Mouse (Mus musculus): ENCODE measurements around the gene Ltbr. TPM values are rescaled to one million over a fixed set of nuclear protein-coding genes. Genes with fewer than 3 reads are reported as not detected.

Ltbr gene
- polyA plus RNA-seq (2016; fragmentation: Nextera tagmentation; extraction: Ambion mirVana), result 12.7 and 14.0 TPM in 2 replicates

DNA sequence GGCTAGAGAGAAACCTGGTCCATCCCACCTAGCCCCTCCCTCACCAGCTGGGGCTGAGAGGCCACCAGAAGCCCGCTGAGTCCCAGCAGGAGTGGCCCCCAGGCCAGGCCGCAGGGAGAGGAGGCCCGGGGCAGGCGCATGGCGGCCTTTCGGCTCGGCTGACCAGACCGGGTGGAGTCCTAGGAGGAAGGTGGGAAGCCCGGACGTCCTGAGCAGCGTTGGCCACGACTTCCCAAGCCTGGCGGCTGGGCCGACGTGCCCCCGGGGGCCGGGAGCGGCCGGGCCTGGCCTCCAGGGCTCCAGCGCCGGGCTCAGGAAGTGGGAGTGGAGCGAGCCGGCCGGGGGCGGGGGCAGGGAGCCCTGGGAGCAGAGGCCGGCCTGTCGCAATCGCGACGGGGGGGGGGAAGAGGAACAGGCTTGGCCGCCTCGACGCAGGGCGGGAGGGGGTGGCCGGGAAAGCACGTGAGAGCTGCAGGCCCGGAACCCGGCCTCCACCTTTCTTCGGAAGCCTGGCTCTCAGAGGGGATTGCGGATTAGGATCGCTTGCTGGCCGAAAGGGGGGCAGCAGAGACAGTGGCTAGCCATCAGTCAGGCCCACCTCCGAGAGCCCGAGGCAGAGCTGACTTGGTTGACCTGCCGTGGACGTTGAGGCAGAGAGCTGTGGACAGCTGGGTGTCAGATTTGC, at the start of gene Ltbr:
Gene Ltbr (minus strand): TSS at position 340 of the 685 bp plus-strand sequence.
- peak within 1 kb of the TSS; percentile 39 for H3K4me3 ChIP-seq (replicated peaks)
- ATAC-seq (ENCODE audit: low FRiP score), result peak; percentile 61
- 4% methylated on average over 41 of the region's 46 CpGs for WGBS
- no peaks in the 10 kb centered on the region for H3K9me3 ChIP-seq
- peaks cover 23% of the 10 kb centered on the region for H3K27me3 ChIP-seq
- peak within 1 kb of the TSS; percentile 69 for H3K4me2 ChIP-seq
- peaks cover 34% of the 10 kb centered on the region for H3K4me1 ChIP-seq
- no peaks in the 10 kb centered on the region for H3K36me3 ChIP-seq (replicated peaks)
- H3K27ac ChIP-seq, result 0 out of 2 replicates have a peak within 1 kb of the TSS, but pooled peaks have one; percentile 8
- H3K9ac ChIP-seq, result peak within 1 kb of the TSS; percentile 63

- H3K36me3 ChIP-seq (replicated peaks), result no peaks in the 10 kb centered on the region; the same call in 1 of the 2 replicates
- WGBS, result 19% methylated on average over 15 of the region's 15 CpGs
These were observed 49.3 kb upstream of the Ltbr start for GRCm38 (mm10) chr6:125363021-125363420.

GRCm38 (mm10) chr6:125361467-125362291, 48.0 kb upstream of the Ltbr start:
- Histone ChIP-seq H3K4me3 (replicated peaks) (peak overlapping the region; percentile 25), H3K27ac (no peak overlapping the region), H3K36me3 (replicated peaks) (peaks cover 6% of the 10 kb centered on the region; the same call in 1 of the 2 replicates), H3K4me1 (peaks cover 28% of the 10 kb centered on the region), H3K27me3 (peaks cover 62% of the 10 kb centered on the region), H3K9me3 (no peaks in the 10 kb centered on the region), H3K9ac (peak overlapping the region; percentile 36; the same call in 1 of the 2 replicates), H3K4me2 (peak overlapping the region; percentile 49)
- WGBS, result 7% methylated on average over 38 of the region's 38 CpGs
- peak; percentile 44 for ATAC-seq (ENCODE audit: low FRiP score)

More at GRCm38 (mm10) chr6:125363021-125363420, 49.3 kb upstream of the Ltbr start:
- peaks cover 62% of the 10 kb centered on the region for H3K27me3 ChIP-seq
- H3K4me1 ChIP-seq, result peaks cover 31% of the 10 kb centered on the region
- no peak overlapping the region; the same call in 1 of the 2 replicates for H3K4me3 ChIP-seq (replicated peaks)
- no peak for ATAC-seq (ENCODE audit: low FRiP score)
- no peak overlapping the region for H3K9ac ChIP-seq
- no peak overlapping the region for H3K27ac ChIP-seq
- H3K9me3 ChIP-seq, result no peaks in the 10 kb centered on the region
- peak overlapping the region; percentile 24 for H3K4me2 ChIP-seq

- WGBS, result 44% methylated on average over 9 of the region's 9 CpGs
- peaks cover 28% of the 10 kb centered on the region for H3K4me1 ChIP-seq
- no peak overlapping the region for H3K4me2 ChIP-seq
- no peak overlapping the region for H3K27ac ChIP-seq
- H3K36me3 ChIP-seq (replicated peaks), result peaks cover 6% of the 10 kb centered on the region; the same call in 1 of the 2 replicates
- H3K27me3 ChIP-seq, result peaks cover 56% of the 10 kb centered on the region
- H3K9ac ChIP-seq, result no peak overlapping the region
- H3K4me3 ChIP-seq (replicated peaks), result no peak overlapping the region
- H3K9me3 ChIP-seq, result no peaks in the 10 kb centered on the region
- ATAC-seq (ENCODE audit: low FRiP score), result no peak
These were observed 47.2 kb upstream of the Ltbr start for GRCm38 (mm10) chr6:125360846-125361245.

GRCm38 (mm10) chr6:125359999-125360398, 46.3 kb upstream of the Ltbr start:
- ATAC-seq (ENCODE audit: low FRiP score), result no peak
- Histone ChIP-seq H3K27me3 (peaks cover 52% of the 10 kb centered on the region), H3K4me3 (replicated peaks) (no peak overlapping the region), H3K9me3 (no peaks in the 10 kb centered on the region), H3K9ac (no peak overlapping the region), H3K36me3 (replicated peaks) (peaks cover 6% of the 10 kb centered on the region; the same call in 1 of the 2 replicates), H3K27ac (no peak overlapping the region), H3K4me2 (no peak overlapping the region), H3K4me1 (peaks cover 37% of the 10 kb centered on the region)
- 67% methylated on average over 9 of the region's 9 CpGs for WGBS

DNA sequence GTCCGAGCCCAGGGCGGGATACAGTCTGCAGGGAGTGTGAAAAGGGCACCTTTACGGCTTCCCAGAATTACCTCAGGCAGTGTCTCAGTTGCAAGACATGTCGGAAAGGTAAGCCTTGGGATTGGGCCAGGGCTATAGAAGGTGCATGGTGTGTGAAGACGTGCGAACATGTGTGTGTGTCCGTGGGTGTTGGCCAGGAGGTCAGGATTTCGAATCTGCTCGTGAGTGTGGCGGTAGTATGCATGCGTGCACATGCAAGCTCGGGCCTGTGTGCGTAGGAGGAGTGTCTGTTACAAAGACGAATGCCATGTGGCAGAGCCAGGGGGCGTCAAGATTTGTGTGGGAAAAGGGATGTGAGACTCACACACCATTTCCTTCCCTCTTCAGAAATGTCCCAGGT, 43.6 kb upstream of the Ltbr start:
- no peak for ATAC-seq (ENCODE audit: low FRiP score)
- 87% methylated on average over 15 of the region's 15 CpGs for WGBS
- Histone ChIP-seq H3K27me3 (peaks cover 25% of the 10 kb centered on the region), H3K4me3 (replicated peaks) (no peak overlapping the region), H3K9me3 (no peaks in the 10 kb centered on the region), H3K27ac (no peak overlapping the region), H3K36me3 (replicated peaks) (peaks cover 6% of the 10 kb centered on the region; the same call in 1 of the 2 replicates), H3K4me1 (peaks cover 28% of the 10 kb centered on the region), H3K4me2 (no peak overlapping the region), H3K9ac (no peak overlapping the region)

- WGBS, result 54% methylated on average over 8 of the region's 8 CpGs
- no peak for ATAC-seq (ENCODE audit: low FRiP score)
- Histone ChIP-seq H3K27me3 (peaks cover 14% of the 10 kb centered on the region), H3K4me2 (no peak overlapping the region), H3K9me3 (no peaks in the 10 kb centered on the region), H3K4me3 (replicated peaks) (no peak overlapping the region), H3K36me3 (replicated peaks) (peaks cover 6% of the 10 kb centered on the region; the same call in 1 of the 2 replicates), H3K27ac (no peak overlapping the region), H3K4me1 (peaks cover 21% of the 10 kb centered on the region), H3K9ac (no peak overlapping the region)
These were observed 42.6 kb upstream of the Ltbr start for GRCm38 (mm10) chr6:125356264-125356663.

GRCm38 (mm10) chr6:125355197-125355741, 41.6 kb upstream of the Ltbr start:
- WGBS, result 9% methylated on average over 10 of the region's 10 CpGs
- Histone ChIP-seq H3K27ac (0 out of 2 replicates have a peak overlapping the region, but pooled peaks have one; percentile 2), H3K9me3 (no peaks in the 10 kb centered on the region), H3K27me3 (peaks cover 8% of the 10 kb centered on the region; the same call in 1 of the 2 replicates), H3K36me3 (replicated peaks) (peaks cover 6% of the 10 kb centered on the region; the same call in 1 of the 2 replicates), H3K9ac (no peak overlapping the region), H3K4me1 (peaks cover 25% of the 10 kb centered on the region), H3K4me2 (peak overlapping the region; percentile 30; the same call in 1 of the 2 replicates), H3K4me3 (replicated peaks) (0 out of 2 replicates have a peak overlapping the region, but pooled peaks have one; percentile 8)
- ATAC-seq (ENCODE audit: low FRiP score), result no peak

DNA sequence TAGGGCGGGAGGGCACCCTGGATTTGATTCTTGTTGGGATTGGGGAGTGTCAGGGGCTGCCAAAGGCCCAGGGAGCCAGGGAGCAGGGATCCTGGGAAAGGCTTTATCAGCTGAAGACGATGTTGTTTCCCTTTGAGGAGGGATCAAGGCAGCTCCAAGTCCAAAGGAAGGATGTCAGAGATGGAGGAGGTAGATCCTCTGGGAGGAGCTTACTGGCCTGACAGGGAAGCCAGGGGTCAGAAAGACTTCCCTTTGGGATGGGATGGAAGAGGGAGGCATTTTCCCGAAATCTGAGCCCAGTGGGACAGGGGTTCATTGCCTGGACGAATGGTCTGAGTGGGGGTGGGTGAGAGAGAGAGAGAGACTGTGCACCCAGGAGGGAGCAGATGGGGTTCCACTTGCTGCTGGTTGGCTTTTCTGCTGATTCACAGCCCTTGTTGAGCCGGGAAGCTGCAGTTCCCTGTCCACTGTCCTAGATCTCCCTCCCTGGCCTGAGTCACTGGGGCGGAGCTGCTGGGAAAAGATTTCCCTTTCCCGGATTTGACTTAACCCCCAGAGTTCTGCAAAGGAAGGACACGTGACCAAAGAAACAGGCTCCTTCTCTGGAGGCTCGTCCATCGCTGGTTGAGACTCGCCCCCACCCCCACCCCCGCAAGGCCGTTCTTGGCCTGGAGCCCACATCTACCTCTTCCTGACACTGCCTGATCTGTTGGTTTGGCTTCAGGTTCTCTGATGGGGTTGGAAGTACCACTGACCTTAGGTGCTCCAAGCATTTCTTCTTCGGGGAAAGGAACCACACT, 40.9 kb upstream of the Ltbr start:
- no peak; the same call in 1 of the 2 replicates for ATAC-seq (ENCODE audit: low FRiP score)
- WGBS, result 16% methylated on average over 14 of the region's 14 CpGs
- no peak overlapping the region for H3K4me2 ChIP-seq
- H3K27me3 ChIP-seq, result 0 out of 2 replicates have a peak, but pooled peaks cover 4% of the 10 kb centered on the region
- peaks cover 6% of the 10 kb centered on the region; the same call in 1 of the 2 replicates for H3K36me3 ChIP-seq (replicated peaks)
- no peaks in the 10 kb centered on the region for H3K9me3 ChIP-seq
- H3K9ac ChIP-seq, result no peak overlapping the region
- H3K27ac ChIP-seq, result no peak overlapping the region
- H3K4me3 ChIP-seq (replicated peaks), result no peak overlapping the region
- H3K4me1 ChIP-seq, result peaks cover 32% of the 10 kb centered on the region

DNA sequence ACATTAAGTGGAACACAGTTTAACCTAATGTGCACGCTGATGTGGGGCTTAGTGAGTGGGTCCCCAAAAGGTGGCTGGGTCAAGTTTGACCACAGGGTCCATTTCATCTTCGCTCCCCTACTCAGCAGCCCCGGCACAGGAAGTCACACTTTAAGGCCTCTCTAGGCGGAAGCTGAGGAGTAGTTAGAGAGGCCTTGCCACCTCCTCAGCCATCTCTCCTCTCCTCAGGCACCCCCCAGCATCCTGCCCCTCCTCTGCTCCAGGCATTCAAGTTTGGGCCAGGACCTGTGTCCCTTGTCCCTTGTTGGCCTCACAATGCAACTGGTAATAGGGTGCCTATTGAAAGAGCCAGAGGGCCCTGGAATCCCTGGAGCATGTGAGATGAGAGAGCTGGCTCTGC, 40.0 kb upstream of the Ltbr start:
- H3K27me3 ChIP-seq, result peaks cover 7% of the 10 kb centered on the region; the same call in 1 of the 2 replicates
- H3K4me3 ChIP-seq (replicated peaks), result no peak overlapping the region
- no peaks in the 10 kb centered on the region for H3K9me3 ChIP-seq
- no peak overlapping the region for H3K9ac ChIP-seq
- no peak for ATAC-seq (ENCODE audit: low FRiP score)
- no peak overlapping the region for H3K4me2 ChIP-seq
- 0 out of 2 replicates have a peak, but pooled peaks cover 6% of the 10 kb centered on the region for H3K36me3 ChIP-seq (replicated peaks)
- H3K27ac ChIP-seq, result no peak overlapping the region
- WGBS, result 76% methylated on average over 4 of the region's 4 CpGs
- peaks cover 40% of the 10 kb centered on the region for H3K4me1 ChIP-seq

- no peak overlapping the region for H3K9ac ChIP-seq
- peaks cover 11% of the 10 kb centered on the region; the same call in 1 of the 2 replicates for H3K27me3 ChIP-seq
- H3K9me3 ChIP-seq, result no peaks in the 10 kb centered on the region
- no peak overlapping the region for H3K4me3 ChIP-seq (replicated peaks)
- WGBS, result 88% methylated on average over 11 of the region's 11 CpGs
- ATAC-seq (ENCODE audit: low FRiP score), result no peak
- H3K4me1 ChIP-seq, result peaks cover 40% of the 10 kb centered on the region
- H3K4me2 ChIP-seq, result no peak overlapping the region
- no peak overlapping the region for H3K27ac ChIP-seq
- 0 out of 2 replicates have a peak, but pooled peaks cover 6% of the 10 kb centered on the region for H3K36me3 ChIP-seq (replicated peaks)
These were observed 39.5 kb upstream of the Ltbr start for GRCm38 (mm10) chr6:125353221-125353620.

Data from forebrain, embryonic 12.5 days (tissue).